Mouse (Mus musculus): ENCODE data around the gene Bricd5. TPM values are rescaled to one million over a fixed set of nuclear protein-coding genes. Genes with fewer than 3 reads are reported as not detected.
A peak's percentile ranks its signal among the peaks of the same experiment; 100 is the strongest.

Gene Bricd5
- polyA plus RNA-seq, 1 experiment from 2014 or later = 0.34 TPM

DNA sequence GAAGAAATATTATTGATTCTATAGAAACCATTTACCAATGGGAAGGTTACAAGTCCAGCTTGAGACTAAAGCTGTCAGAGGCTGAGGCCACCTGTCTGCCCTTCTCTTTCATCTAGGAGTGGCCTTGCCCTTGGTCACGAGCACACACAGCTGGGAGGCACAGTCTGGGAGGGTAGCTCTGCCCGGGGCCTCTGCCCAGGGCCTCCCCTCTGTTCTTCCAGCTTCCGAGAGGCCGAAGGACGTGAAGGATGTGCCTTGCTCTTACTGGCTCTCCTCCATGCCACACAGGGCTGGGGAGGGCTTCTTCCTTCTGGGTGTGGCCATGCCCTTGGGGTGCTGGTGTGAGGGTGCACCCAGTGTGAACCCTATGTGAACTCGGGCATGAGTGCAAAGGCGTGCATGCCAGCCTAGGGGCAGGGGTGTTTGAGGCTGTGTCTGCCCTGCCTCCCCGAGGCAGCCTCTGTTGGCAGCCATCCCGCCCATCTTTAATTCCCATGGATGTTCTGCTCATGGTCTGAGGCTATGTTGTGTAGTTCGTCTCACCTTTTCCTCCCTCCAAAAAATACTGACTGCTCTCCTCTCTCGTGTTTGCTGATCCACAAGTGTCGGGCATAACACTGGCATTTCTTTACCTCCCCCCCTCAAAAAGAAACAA is 34.2 kb downstream of the Bricd5 start:
- Histone ChIP-seq H3K9me3 (ENCODE audit: control insufficient read depth, low read length) (no peaks in the 10 kb centered on the region), H3K27ac (ENCODE audit: low read length) (no peak overlapping the region), H3K4me1 (ENCODE audit: control insufficient read depth, insufficient read depth, low read length) (peaks cover 14% of the 10 kb centered on the region), H3K9ac (ENCODE audit: low read depth, low read length) (no peak overlapping the region), H3K4me3 (ENCODE audit: low read length) (no peak overlapping the region), H3K27me3 (replicated peaks; ENCODE audit: control insufficient read depth, insufficient read depth, low read length) (no peaks in the 10 kb centered on the region), H3K4me2 (ENCODE audit: low read depth, low read length) (no peak overlapping the region), H3K36me3 (ENCODE audit: control insufficient read depth, insufficient read depth, low read length) (peaks cover 20% of the 10 kb centered on the region)
- peak; percentile 54 for ATAC-seq
- WGBS = 70% methylated on average over 12 of the region's 12 CpGs

GRCm38 (mm10) chr17:24513609-24514008 is 39.9 kb downstream of the Bricd5 start:
- Histone ChIP-seq H3K4me2 (ENCODE audit: low read depth, low read length) (no peak overlapping the region), H3K27ac (ENCODE audit: low read length) (no peak overlapping the region), H3K9me3 (ENCODE audit: control insufficient read depth, low read length) (no peaks in the 10 kb centered on the region), H3K36me3 (ENCODE audit: control insufficient read depth, insufficient read depth, low read length) (peaks cover 28% of the 10 kb centered on the region), H3K4me3 (ENCODE audit: low read length) (no peak overlapping the region), H3K27me3 (replicated peaks; ENCODE audit: control insufficient read depth, insufficient read depth, low read length) (no peaks in the 10 kb centered on the region), H3K9ac (ENCODE audit: low read depth, low read length) (no peak overlapping the region), H3K4me1 (ENCODE audit: control insufficient read depth, insufficient read depth, low read length) (no peaks in the 10 kb centered on the region)
- peak; percentile 61 for ATAC-seq
- WGBS = 47% methylated on average over 5 of the region's 5 CpGs

- ATAC-seq = peak; percentile 30; the same call in 1 of the 2 replicates
- H3K36me3 ChIP-seq (ENCODE audit: control insufficient read depth, insufficient read depth, low read length) = peaks cover 20% of the 10 kb centered on the region; the same call in 1 of the 2 replicates
- H3K27me3 ChIP-seq (replicated peaks; ENCODE audit: control insufficient read depth, insufficient read depth, low read length) = no peaks in the 10 kb centered on the region
- 0 out of 2 replicates have a peak overlapping the region, but pooled peaks have one; percentile 14 for H3K4me2 ChIP-seq (ENCODE audit: low read depth, low read length)
- WGBS = 84% methylated on average over 24 of the region's 24 CpGs
- no peak overlapping the region for H3K4me3 ChIP-seq (ENCODE audit: low read length)
- H3K27ac ChIP-seq (ENCODE audit: low read length) = peak overlapping the region; percentile 54; the same call in 1 of the 2 replicates
- no peaks in the 10 kb centered on the region for H3K4me1 ChIP-seq (ENCODE audit: control insufficient read depth, insufficient read depth, low read length)
- peak overlapping the region; percentile 21 for H3K9ac ChIP-seq (ENCODE audit: low read depth, low read length)
- H3K9me3 ChIP-seq (ENCODE audit: control insufficient read depth, low read length) = no peaks in the 10 kb centered on the region
Observed at GRCm38 (mm10) chr17:24514270-24515257, 40.9 kb downstream of the Bricd5 start.

DNA sequence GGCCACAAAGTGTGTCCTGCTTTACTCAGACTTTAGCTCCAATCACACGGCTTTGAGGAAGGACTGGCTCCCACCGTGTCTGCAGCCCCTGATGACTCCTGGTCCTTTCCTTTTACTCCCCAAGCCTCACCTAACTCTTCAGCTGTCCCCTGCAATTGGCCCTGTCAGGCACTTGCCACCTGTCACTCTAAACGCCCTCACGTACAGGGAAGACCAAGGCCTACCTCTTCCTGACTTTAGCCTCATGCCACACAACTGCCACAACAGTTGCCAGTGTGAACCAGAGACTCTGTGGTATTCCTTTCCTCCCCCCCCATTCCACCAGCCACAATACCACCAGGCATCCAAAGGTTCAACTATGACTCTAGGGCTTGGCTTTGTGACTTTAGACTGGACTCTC is 46.8 kb downstream of the Bricd5 start:
- no peak overlapping the region for H3K9ac ChIP-seq (ENCODE audit: low read depth, low read length)
- no peak overlapping the region for H3K4me2 ChIP-seq (ENCODE audit: low read depth, low read length)
- H3K4me3 ChIP-seq (ENCODE audit: low read length) = no peak overlapping the region
- H3K36me3 ChIP-seq (ENCODE audit: control insufficient read depth, insufficient read depth, low read length) = peaks cover 5% of the 10 kb centered on the region; the same call in 1 of the 2 replicates
- H3K9me3 ChIP-seq (ENCODE audit: control insufficient read depth, low read length) = no peaks in the 10 kb centered on the region
- ATAC-seq = no peak
- WGBS = 86% methylated on average over 4 of the region's 4 CpGs
- H3K4me1 ChIP-seq (ENCODE audit: control insufficient read depth, insufficient read depth, low read length) = peaks cover 9% of the 10 kb centered on the region
- no peak overlapping the region for H3K27ac ChIP-seq (ENCODE audit: low read length)
- no peaks in the 10 kb centered on the region for H3K27me3 ChIP-seq (replicated peaks; ENCODE audit: control insufficient read depth, insufficient read depth, low read length)

- H3K27me3 ChIP-seq (replicated peaks; ENCODE audit: control insufficient read depth, insufficient read depth, low read length) = no peaks in the 10 kb centered on the region
- no peak overlapping the region for H3K4me3 ChIP-seq (ENCODE audit: low read length)
- H3K9ac ChIP-seq (ENCODE audit: low read depth, low read length) = no peak overlapping the region; the same call in 1 of the 2 replicates
- H3K36me3 ChIP-seq (ENCODE audit: control insufficient read depth, insufficient read depth, low read length) = peaks cover 3% of the 10 kb centered on the region; the same call in 1 of the 2 replicates
- H3K4me2 ChIP-seq (ENCODE audit: low read depth, low read length) = no peak overlapping the region
- H3K9me3 ChIP-seq (ENCODE audit: control insufficient read depth, low read length) = no peaks in the 10 kb centered on the region
- 61% methylated on average over 2 of the region's 2 CpGs for WGBS
- H3K27ac ChIP-seq (ENCODE audit: low read length) = peak overlapping the region; percentile 36; the same call in 1 of the 2 replicates
- ATAC-seq = no peak
- peaks cover 35% of the 10 kb centered on the region for H3K4me1 ChIP-seq (ENCODE audit: control insufficient read depth, insufficient read depth, low read length)
Observed at GRCm38 (mm10) chr17:24524734-24525133, 51.0 kb downstream of the Bricd5 start.

Other genes starting within 250 kb of the Bricd5 start
- gene Ccnf, start 222.4 kb upstream of the Bricd5 start, polyA plus RNA-seq (2015; fragmentation: Nextera tagmentation; extraction: Ambion mirVana) = 45.6 and 49.9 TPM in 2 replicates
- gene Abca17, start 122.8 kb upstream of the Bricd5 start, polyA plus RNA-seq (2015; fragmentation: Nextera tagmentation; extraction: Ambion mirVana) = not detected in 2 replicates
- gene Abca3, start 121.9 kb upstream of the Bricd5 start, polyA plus RNA-seq (2015; fragmentation: Nextera tagmentation; extraction: Ambion mirVana) = 9.6 and 11.3 TPM in 2 replicates
- gene Rnps1, start 59.3 kb upstream of the Bricd5 start, polyA plus RNA-seq (2015; fragmentation: Nextera tagmentation; extraction: Ambion mirVana) = 233 and 248 TPM in 2 replicates
- gene Eci1, start 47.2 kb upstream of the Bricd5 start, polyA plus RNA-seq (2015; fragmentation: Nextera tagmentation; extraction: Ambion mirVana) = 159 and 161 TPM in 2 replicates
- 1.5 and 1.8 TPM in 2 replicates for gene Dnase1l2, start 30.8 kb upstream of the Bricd5 start, polyA plus RNA-seq (2015; fragmentation: Nextera tagmentation; extraction: Ambion mirVana)
- 26.1 and 27.1 TPM in 2 replicates for gene E4f1, start 3.6 kb upstream of the Bricd5 start, polyA plus RNA-seq (2015; fragmentation: Nextera tagmentation; extraction: Ambion mirVana)
- 83.8 and 87.1 TPM in 2 replicates for gene Pgp, start 3.5 kb upstream of the Bricd5 start, polyA plus RNA-seq (2015; fragmentation: Nextera tagmentation; extraction: Ambion mirVana)
- 25.1 and 26.0 TPM in 2 replicates for gene Mlst8, start 5.2 kb downstream of the Bricd5 start, polyA plus RNA-seq (2015; fragmentation: Nextera tagmentation; extraction: Ambion mirVana)
- gene Caskin1, start 14.7 kb downstream of the Bricd5 start, polyA plus RNA-seq (2015; fragmentation: Nextera tagmentation; extraction: Ambion mirVana) = 1.1 and 1.4 TPM in 2 replicates
- gene Traf7, start 54.1 kb downstream of the Bricd5 start, polyA plus RNA-seq (2015; fragmentation: Nextera tagmentation; extraction: Ambion mirVana) = 81.9 and 87.6 TPM in 2 replicates
- 5.2 and 6.6 TPM in 2 replicates for gene Rab26, start 60.3 kb downstream of the Bricd5 start, polyA plus RNA-seq (2015; fragmentation: Nextera tagmentation; extraction: Ambion mirVana)
- gene Pkd1, start 76.0 kb downstream of the Bricd5 start, polyA plus RNA-seq (2015; fragmentation: Nextera tagmentation; extraction: Ambion mirVana) = 12.2 and 13.5 TPM in 2 replicates
- gene Tsc2, start 158.7 kb downstream of the Bricd5 start, polyA plus RNA-seq (2015; fragmentation: Nextera tagmentation; extraction: Ambion mirVana) = 38.5 and 41.8 TPM in 2 replicates
- 17.2 and 18.1 TPM in 2 replicates for gene Nthl1, start 158.8 kb downstream of the Bricd5 start, polyA plus RNA-seq (2015; fragmentation: Nextera tagmentation; extraction: Ambion mirVana)
- gene Slc9a3r2, start 176.4 kb downstream of the Bricd5 start, polyA plus RNA-seq (2015; fragmentation: Nextera tagmentation; extraction: Ambion mirVana) = 37.5 and 38.6 TPM in 2 replicates
- 0.29 TPM in 1 of 2 replicates, not detected in the other for gene Npw, start 184.6 kb downstream of the Bricd5 start, polyA plus RNA-seq (2015; fragmentation: Nextera tagmentation; extraction: Ambion mirVana)
- 11.0 and 15.4 TPM in 2 replicates for gene Zfp598, start 195.8 kb downstream of the Bricd5 start, polyA plus RNA-seq (2015; fragmentation: Nextera tagmentation; extraction: Ambion mirVana)
- gene Syngr3, start 216.1 kb downstream of the Bricd5 start, polyA plus RNA-seq (2015; fragmentation: Nextera tagmentation; extraction: Ambion mirVana) = 6.0 and 6.9 TPM in 2 replicates
- 47.3 and 48.5 TPM in 2 replicates for gene Gfer, start 222.3 kb downstream of the Bricd5 start, polyA plus RNA-seq (2015; fragmentation: Nextera tagmentation; extraction: Ambion mirVana)
- gene Noxo1, start 222.3 kb downstream of the Bricd5 start, polyA plus RNA-seq (2015; fragmentation: Nextera tagmentation; extraction: Ambion mirVana) = 17.7 and 19.0 TPM in 2 replicates
- 63.5 and 68.4 TPM in 2 replicates for gene Tbl3, start 233.8 kb downstream of the Bricd5 start, polyA plus RNA-seq (2015; fragmentation: Nextera tagmentation; extraction: Ambion mirVana)
- gene Rnf151, start 244.2 kb downstream of the Bricd5 start, polyA plus RNA-seq (2015; fragmentation: Nextera tagmentation; extraction: Ambion mirVana) = 0.15 TPM in 1 of 2 replicates, not detected in the other
- gene Rps2, start 244.2 kb downstream of the Bricd5 start, polyA plus RNA-seq (2015; fragmentation: Nextera tagmentation; extraction: Ambion mirVana) = 1,425 and 1,515 TPM in 2 replicates